ENCODE assay signal across 12 mouse cellular contexts in genomic region chr1:137644601-137645040, GRCm38 (mm10).
DNase-seq lines count a peak whose midpoint lies in the region; ATAC-seq and TF ChIP-seq lines count a peak whose summit lies in the region.
"Had no signal": no experiment of that assay in that cellular context is flagged by ENCODE, and none has a peak within 500 bp of the region (broad histone marks: within the 10 kb centered on the region; RNA-seq: fewer than 3 reads in every experiment).

No protein-coding gene starts in this region.

- no peaks in the 10 kb centered on the region for H3K9me3 ChIP-seq in lung, embryonic 14.5 days (ENCODE audit: low read depth, low read length)
- no peaks in the 10 kb centered on the region for H3K9me3 ChIP-seq in heart, embryonic 13.5 days
- no peaks in the 10 kb centered on the region for H3K9me3 ChIP-seq in neural tube, embryonic 15.5 days (replicated peaks)
- no peaks in the 10 kb centered on the region for H3K9me3 ChIP-seq in hindbrain, embryonic 10.5 days

- no peaks in the 10 kb centered on the region for H3K36me3 ChIP-seq in lung, embryonic 14.5 days (ENCODE audit: insufficient read depth)
- no peaks in the 10 kb centered on the region for H3K36me3 ChIP-seq in heart, embryonic 13.5 days
- H3K36me3 ChIP-seq in neural tube, embryonic 15.5 days: no peaks in the 10 kb centered on the region
- no peaks in the 10 kb centered on the region for H3K36me3 ChIP-seq in hindbrain, embryonic 10.5 days

- H3K27me3 ChIP-seq in lung, embryonic 14.5 days (ENCODE audit: insufficient read depth, low read length): no peaks in the 10 kb centered on the region
- H3K27me3 ChIP-seq in heart, embryonic 13.5 days (replicated peaks): no peaks in the 10 kb centered on the region
- H3K27me3 ChIP-seq in neural tube, embryonic 15.5 days (replicated peaks): no peaks in the 10 kb centered on the region
- no peaks in the 10 kb centered on the region for H3K27me3 ChIP-seq in hindbrain, embryonic 10.5 days (ENCODE audit: insufficient read depth, poor library complexity, severe bottlenecking)
- H3K27me3 ChIP-seq: CH12.LX had no signal

- no peak for TF ChIP-seq CTCF in lung, embryonic 14.5 days (IDR thresholded peaks at IDR 0.05; ENCODE audit: low read depth)
- TF ChIP-seq CTCF in lung, adult 2 months (IDR thresholded peaks at IDR 0.05; ENCODE audit: insufficient read depth, low read length): no peak

- H3K4me1 ChIP-seq in lung, embryonic 14.5 days (ENCODE audit: insufficient read depth): no peaks in the 10 kb centered on the region
- H3K4me1 ChIP-seq in lung, adult 2 months (ENCODE audit: control insufficient read depth, insufficient read depth, low read length): peaks cover 2% of the 10 kb centered on the region; the same call in 1 of the 2 replicates
- H3K4me1 ChIP-seq in heart, embryonic 13.5 days: peaks cover 22% of the 10 kb centered on the region
- peaks cover 9% of the 10 kb centered on the region; the same call in 1 of the 2 replicates for H3K4me1 ChIP-seq in neural tube, embryonic 15.5 days
- H3K4me1 ChIP-seq in hindbrain, embryonic 10.5 days (replicated peaks): peaks cover 17% of the 10 kb centered on the region; the same call in 1 of the 2 replicates

- WGBS in lung, embryonic 14.5 days: 36% methylated on average over 6 of the region's 6 CpGs
- WGBS in lung, adult 2 months: 46% methylated on average over 6 of the region's 6 CpGs
- 51% methylated on average over 6 of the region's 6 CpGs for WGBS in heart, embryonic 13.5 days
- WGBS in neural tube, embryonic 15.5 days: 62% methylated on average over 6 of the region's 6 CpGs
- WGBS in hindbrain, embryonic 10.5 days: 79% methylated on average over 6 of the region's 6 CpGs

- no peak overlapping the region for H3K4me3 ChIP-seq in lung, embryonic 14.5 days (ENCODE audit: low read depth, low read length)
- no peak overlapping the region for H3K4me3 ChIP-seq in lung, adult 2 months (replicated peaks; ENCODE audit: extremely low read depth, low read depth, low read length)
- no peak overlapping the region for H3K4me3 ChIP-seq in heart, embryonic 13.5 days
- H3K4me3 ChIP-seq in neural tube, embryonic 15.5 days (replicated peaks): no peak overlapping the region
- no peak overlapping the region for H3K4me3 ChIP-seq in hindbrain, embryonic 10.5 days

- H3K27ac ChIP-seq in lung, embryonic 14.5 days (ENCODE audit: low read depth): no peak overlapping the region
- peak overlapping the region; percentile 17; the same call in 1 of the 2 replicates for H3K27ac ChIP-seq in heart, embryonic 13.5 days (replicated peaks)
- no peak overlapping the region for H3K27ac ChIP-seq in neural tube, embryonic 15.5 days (replicated peaks)
- H3K27ac ChIP-seq in hindbrain, embryonic 10.5 days: no peak overlapping the region
- H3K27ac ChIP-seq: hindbrain, postnatal 0 days had no signal

- peak; percentile 79 for ATAC-seq in lung, embryonic 14.5 days (ENCODE audit: insufficient read depth)
- ATAC-seq in heart, embryonic 13.5 days (ENCODE audit: extremely low read depth, insufficient number of reproducible peaks, low FRiP score, low TSS enrichment): no peak
- ATAC-seq in neural tube, embryonic 15.5 days (ENCODE audit: low FRiP score): no peak
- ATAC-seq: hindbrain, postnatal 0 days had no signal

- peak; percentile 68 for DNase-seq in lung, embryonic 14.5 days
- no peak for DNase-seq in lung, adult 2 months
- peak; percentile 33 for DNase-seq in kidney, adult 9 months
- peak; percentile 3 for DNase-seq in lung, postnatal 36 days
- DNase-seq in hindbrain, embryonic 10.5 days (ENCODE audit: low spot score): no peak
- no peak for DNase-seq in adrenal gland, adult 2 months
- DNase-seq: cerebellum, adult 9-11 months; right cerebral cortex, postnatal 14 days had no signal

- no peak for TF ChIP-seq POLR2A in lung, adult 2 months (IDR thresholded peaks at IDR 0.05; ENCODE audit: borderline replicate concordance, extremely low read depth, low read depth, low read length)

- H3K9ac ChIP-seq in lung, embryonic 14.5 days: no peak overlapping the region
- no peak overlapping the region for H3K9ac ChIP-seq in heart, embryonic 13.5 days
- no peak overlapping the region for H3K9ac ChIP-seq in neural tube, embryonic 15.5 days (replicated peaks)

- H3K4me2 ChIP-seq in lung, embryonic 14.5 days: no peak overlapping the region
- no peak overlapping the region for H3K4me2 ChIP-seq in heart, embryonic 13.5 days
- H3K4me2 ChIP-seq in neural tube, embryonic 15.5 days: no peak overlapping the region

Comparison
In these comparisons a context has a peak if more than half of its experiments do, and no peak if none do; other contexts are left out.
1. DNase-seq: peak in lung, embryonic 14.5 days (single experiment), kidney, adult 9 months (single experiment) and lung, postnatal 36 days (single experiment); none in lung, adult 2 months (single experiment), hindbrain, embryonic 10.5 days (single experiment) and adrenal gland, adult 2 months (single experiment).